Mouse (Mus musculus) brain, embryonic 14.5 days (tissue): ENCODE measurements around the gene Tut7.

Experiments
- CTCF ChIP-seq: fragments of 200-500 bp; IDR thresholded peaks from 2 replicates; pipeline ENCODE4 v1.5.1; 2012; ENCODE audit warnings: inconsistent platforms, mild to moderate bottlenecking, moderate library complexity, borderline replicate concordance; ENCODE audit not compliant: insufficient read depth, insufficient read length; ENCODE audit errors: extremely low read depth
- POLR2A ChIP-seq: fragments of 200-500 bp; IDR thresholded peaks from 2 replicates; pipeline ENCODE4 v1.6.1; 2012; ENCODE audit warnings: mild to moderate bottlenecking, inconsistent platforms, borderline replicate concordance; ENCODE audit not compliant: poor library complexity, insufficient read depth, insufficient read length, severe bottlenecking; ENCODE audit errors: extremely low read depth

GRCm38 (mm10) chr13:59868011-59868649, 45.2 kb upstream of the Tut7 start:
- TF ChIP-seq CTCF = peak; percentile 27; the same call in 1 of the 2 replicates
- TF ChIP-seq POLR2A = no peak
